Mouse (Mus musculus): ENCODE results near the gene Cdc45. TPM values are rescaled to one million over a fixed set of nuclear protein-coding genes. Genes with fewer than 3 reads are reported as not detected.

The Cdc45 gene
- polyA plus RNA-seq, 1 experiment from 2014 or later = 60.5 TPM

Other genes starting within 250 kb of the Cdc45 start
- gene Tbx1, start 221.3 kb downstream of the Cdc45 start, polyA plus RNA-seq (2014; fragmentation: Nextera tagmentation; extraction: Ambion mirVana) = 3.8 and 5.3 TPM in 2 replicates
- gene Gp1bb, start 189.6 kb downstream of the Cdc45 start, polyA plus RNA-seq (2014; fragmentation: Nextera tagmentation; extraction: Ambion mirVana) = 9.5 and 11.4 TPM in 2 replicates
- gene Gm49601, start 185.6 kb downstream of the Cdc45 start, polyA plus RNA-seq (2014; fragmentation: Nextera tagmentation; extraction: Ambion mirVana) = 3.6 and 3.8 TPM in 2 replicates
- gene Sept5, start 182.0 kb downstream of the Cdc45 start, polyA plus RNA-seq (2014; fragmentation: Nextera tagmentation; extraction: Ambion mirVana) = 68.6 and 79.8 TPM in 2 replicates
- gene Cldn5, start 35.1 kb downstream of the Cdc45 start, polyA plus RNA-seq (2014; fragmentation: Nextera tagmentation; extraction: Ambion mirVana) = 35.2 and 37.7 TPM in 2 replicates
- gene Ufd1, start 208 bp downstream of the Cdc45 start, polyA plus RNA-seq (2014; fragmentation: Nextera tagmentation; extraction: Ambion mirVana) = 74.4 and 89.0 TPM in 2 replicates
- 17.7 and 19.7 TPM in 2 replicates for gene 2510002D24Rik, start 24.6 kb upstream of the Cdc45 start, polyA plus RNA-seq (2014; fragmentation: Nextera tagmentation; extraction: Ambion mirVana)
- gene Gm28539, start 24.6 kb upstream of the Cdc45 start, polyA plus RNA-seq (2014; fragmentation: Nextera tagmentation; extraction: Ambion mirVana) = not detected in 2 replicates
- 86.3 and 91.1 TPM in 2 replicates for gene Mrpl40, start 64.9 kb upstream of the Cdc45 start, polyA plus RNA-seq (2014; fragmentation: Nextera tagmentation; extraction: Ambion mirVana)
- 12.8 and 14.6 TPM in 2 replicates for gene Hira, start 65.0 kb upstream of the Cdc45 start, polyA plus RNA-seq (2014; fragmentation: Nextera tagmentation; extraction: Ambion mirVana)

Measured in neural tube, embryonic 11.5 days (tissue).